Mouse (Mus musculus): ENCODE measurements around the gene Ppid.
"Not testable (repeated sequence)": the region's sequence is repeated elsewhere in the genome, so short reads cannot be mapped to it uniquely, and the experiment has no call there.

Ppid gene

GRCm38 (mm10) chr3:79572399-79572798, 18.7 kb upstream of the Ppid start:
- no peak for DNase-seq (ENCODE audit: extremely low spot score, low read depth, low spot score)

DNA sequence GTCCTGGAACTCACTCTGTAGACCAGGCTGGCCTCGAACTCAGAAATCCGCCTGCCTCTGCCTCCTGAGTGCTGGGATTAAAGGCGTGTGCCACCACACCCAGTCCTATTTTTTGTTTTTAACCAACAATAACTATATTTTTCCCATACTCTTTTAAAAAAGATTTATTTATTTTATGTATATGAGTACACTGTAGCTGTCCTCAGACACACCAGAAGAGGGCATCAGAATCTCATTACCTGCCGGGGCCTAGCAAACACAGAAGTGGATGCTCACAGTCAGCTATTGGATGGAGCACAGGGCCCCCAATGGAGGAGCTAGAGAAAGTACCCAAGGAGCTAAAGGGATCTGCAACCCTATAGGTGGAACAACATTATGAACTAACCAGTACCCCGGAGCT, 17.8 kb upstream of the Ppid start:
- not testable (repeated sequence) for DNase-seq (ENCODE audit: extremely low spot score, low read depth, low spot score)

DNA sequence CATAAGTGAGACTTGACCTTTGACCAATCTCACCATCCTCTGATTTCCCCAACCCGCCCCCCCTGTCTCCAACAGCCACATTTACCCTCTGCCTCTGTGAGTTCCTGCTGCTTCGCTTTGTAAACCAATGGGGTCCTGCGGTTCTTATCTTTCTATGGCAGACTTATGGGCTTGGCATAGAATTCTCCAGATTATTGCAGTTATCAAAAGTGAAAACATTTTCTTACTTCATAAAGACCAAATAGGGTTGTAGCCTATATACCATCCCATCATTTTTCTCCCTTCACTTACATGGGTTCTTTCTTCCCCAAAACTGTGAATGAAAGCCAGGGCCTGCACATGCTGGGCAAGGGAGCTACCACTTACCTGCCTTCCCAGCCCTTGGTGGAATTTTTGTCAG, 16.8 kb upstream of the Ppid start:
- no peak for DNase-seq (ENCODE audit: extremely low spot score, low read depth, low spot score)

DNA sequence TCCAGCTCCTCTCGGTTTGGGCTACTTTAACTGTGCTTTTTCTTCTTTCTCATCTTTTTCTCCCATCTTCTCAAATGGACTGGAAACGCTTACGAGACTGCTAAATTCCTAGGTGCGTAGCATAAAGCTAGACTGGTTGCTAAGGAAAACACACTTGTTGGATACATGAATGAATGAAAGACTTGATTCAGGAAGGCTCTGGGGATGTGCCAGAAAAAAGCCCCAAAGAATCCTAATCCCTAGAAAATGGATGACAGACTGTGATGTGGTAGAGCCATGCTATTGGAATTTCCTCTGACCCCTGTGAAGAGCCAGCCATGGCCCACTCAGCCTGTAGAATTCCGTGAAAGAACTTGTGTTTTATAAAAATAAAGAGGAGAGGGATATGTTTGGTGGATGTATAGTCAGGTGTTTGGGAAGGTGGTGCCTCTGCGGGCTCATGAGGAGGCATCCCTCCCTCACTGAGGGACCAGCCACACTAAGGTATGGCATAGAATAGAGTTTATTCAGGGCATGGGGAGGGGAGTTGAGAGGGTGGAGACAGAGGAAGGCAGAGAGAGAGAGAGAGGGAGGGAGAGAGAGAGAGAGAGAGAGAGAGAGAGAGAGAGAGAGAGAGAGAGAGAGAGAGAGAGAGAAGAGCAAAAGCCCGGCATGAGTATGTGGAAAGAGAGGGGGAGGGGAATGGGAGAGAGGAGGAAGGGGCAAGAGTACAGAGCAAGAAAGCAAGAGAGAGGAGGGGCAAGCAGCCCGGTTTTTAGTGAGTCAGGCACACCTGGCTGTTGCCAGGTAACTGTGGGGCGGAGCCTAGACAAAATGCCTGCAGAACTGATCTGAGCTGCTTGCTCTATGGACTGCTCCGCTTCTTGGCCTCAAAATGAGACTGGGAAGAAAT, 15.3 kb upstream of the Ppid start:
- DNase-seq (ENCODE audit: extremely low spot score, low read depth, low spot score): no peak

- no peak for DNase-seq (ENCODE audit: extremely low spot score, low read depth, low spot score)
Observed at GRCm38 (mm10) chr3:79576468-79576816, 14.7 kb upstream of the Ppid start.

DNA sequence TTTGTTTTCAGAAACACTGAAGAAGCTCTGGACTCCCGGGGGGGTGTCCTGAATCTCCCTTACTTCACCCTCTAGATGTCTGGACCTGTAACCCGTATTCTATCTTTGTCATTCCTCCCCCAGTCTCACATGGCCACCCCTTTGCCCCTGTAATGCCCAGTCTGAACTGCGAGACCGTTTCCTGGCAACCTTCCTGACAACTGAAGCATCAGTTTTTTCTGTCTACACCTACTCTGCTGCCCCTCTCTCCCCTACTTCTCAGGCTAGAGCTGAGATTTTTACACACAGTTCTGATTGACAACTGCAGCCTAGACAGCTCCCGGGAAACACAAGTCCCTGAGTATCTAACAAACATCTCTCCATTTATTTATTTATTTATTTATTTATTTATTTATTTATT, 14.3 kb upstream of the Ppid start:
- no peak for DNase-seq (ENCODE audit: extremely low spot score, low read depth, low spot score)

DNA sequence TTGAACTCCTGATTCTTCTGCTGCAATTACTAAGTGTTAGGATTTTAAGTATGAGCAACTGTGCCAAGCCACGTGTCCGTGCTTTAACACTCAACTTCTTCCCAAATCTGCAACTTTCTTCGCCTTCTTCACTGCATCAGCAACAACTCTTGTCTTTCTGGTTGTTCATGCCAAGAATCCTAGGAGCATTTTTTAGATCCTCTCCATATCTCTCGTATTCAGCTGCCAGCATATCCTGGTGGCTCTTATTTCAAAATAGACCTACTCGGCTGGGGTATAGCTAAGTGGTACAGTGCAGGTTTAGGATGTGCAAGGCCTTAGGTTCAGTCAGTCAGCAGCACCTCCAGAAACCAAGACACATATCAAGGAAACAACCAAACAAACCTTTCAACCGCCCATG, 13.5 kb upstream of the Ppid start:
- no peak for DNase-seq (ENCODE audit: extremely low spot score, low read depth, low spot score)

DNA sequence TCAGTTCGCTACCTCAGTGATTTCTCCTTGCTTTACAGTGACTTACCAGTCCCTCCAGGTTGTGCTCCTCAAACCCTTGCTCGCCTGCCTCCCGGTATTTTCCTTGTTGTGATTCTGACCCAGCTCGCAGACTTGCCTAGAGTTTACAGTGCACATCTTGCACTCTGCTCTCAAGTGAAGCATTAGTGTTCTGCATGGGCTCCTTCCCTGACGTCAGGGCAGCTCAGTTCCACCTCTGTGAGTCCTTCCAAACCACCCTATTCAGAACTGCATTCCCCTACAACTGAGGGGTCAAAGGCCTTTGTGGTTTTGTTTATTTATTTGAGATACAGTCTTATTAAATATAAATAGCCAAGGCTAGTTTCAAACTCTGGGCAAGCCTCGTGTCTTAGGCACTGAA, 13.0 kb upstream of the Ppid start:
- DNase-seq (ENCODE audit: extremely low spot score, low read depth, low spot score): no peak

DNA sequence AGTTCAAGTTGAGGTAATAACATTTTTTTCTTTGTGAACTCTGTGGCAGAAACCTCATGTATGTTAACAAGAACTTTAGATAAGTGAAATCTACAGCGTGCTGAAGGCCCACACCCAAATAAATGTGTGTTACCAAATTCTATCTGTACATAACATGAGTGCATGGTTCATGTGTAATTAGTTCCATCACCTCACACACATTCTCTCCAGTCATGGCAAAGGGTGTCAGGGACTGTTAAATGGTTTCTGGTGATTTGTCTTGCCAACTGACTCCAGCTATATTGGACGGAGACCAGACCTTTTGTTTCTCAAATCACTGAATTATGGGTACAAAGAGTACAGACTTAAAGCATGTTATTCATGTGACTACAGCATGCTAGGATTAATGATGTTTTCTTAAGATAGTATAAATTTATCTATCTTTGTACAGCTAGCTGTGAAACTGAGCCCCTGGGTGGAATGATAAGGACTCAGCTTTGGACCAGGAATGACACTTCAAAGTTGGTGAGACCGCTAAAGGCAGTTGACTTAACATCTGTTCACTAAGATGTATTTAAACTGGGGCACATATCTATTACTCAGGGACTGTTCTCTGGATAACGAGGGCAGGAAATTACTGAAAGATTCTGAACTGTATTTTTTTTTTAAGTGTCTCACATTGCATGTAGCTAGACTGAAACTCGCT, 11.1 kb upstream of the Ppid start:
- DNase-seq (ENCODE audit: extremely low spot score, low read depth, low spot score): no peak

DNA sequence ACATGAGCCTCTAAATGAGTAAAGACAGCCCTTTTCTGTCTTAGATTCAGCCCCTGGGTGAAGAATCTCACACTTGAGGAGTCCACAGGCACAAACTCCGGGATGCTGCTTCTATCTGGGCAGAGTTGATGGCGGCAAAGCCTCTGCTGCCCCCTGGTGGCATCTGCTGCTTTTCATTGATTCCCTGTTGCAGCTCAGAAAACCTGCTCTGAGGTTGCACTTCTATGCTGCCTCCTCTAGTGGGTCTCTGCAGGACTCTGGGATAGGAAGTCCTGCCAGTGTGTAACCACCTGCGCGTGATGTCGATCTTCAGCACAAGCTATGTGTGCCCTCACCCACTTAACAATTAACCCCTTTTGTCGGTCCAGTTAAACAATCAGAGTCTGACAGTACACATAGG, 4.3 kb upstream of the Ppid start:
- peak; percentile 77 for DNase-seq (ENCODE audit: extremely low spot score, low read depth, low spot score)

DNA sequence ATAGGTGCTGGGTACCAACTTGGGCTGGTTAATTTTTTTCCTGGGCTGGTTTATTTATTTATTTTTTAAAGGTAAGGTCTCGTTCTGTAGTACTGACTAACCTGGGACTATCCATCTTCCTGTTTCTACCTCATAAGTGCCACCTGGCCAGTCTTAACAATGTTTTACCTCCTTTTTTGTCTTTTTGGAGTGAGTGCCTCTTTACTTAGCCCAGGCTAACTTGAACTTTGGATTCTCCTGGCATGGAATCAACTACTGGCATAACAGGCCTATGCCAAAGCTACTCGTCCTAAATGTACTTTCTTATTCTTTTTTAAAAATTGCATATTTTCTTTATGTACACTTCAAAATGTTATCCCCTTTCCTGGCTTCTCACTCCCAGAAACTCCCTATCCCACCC, 1.5 kb upstream of the Ppid start:
- DNase-seq (ENCODE audit: extremely low spot score, low read depth, low spot score): no peak

DNA sequence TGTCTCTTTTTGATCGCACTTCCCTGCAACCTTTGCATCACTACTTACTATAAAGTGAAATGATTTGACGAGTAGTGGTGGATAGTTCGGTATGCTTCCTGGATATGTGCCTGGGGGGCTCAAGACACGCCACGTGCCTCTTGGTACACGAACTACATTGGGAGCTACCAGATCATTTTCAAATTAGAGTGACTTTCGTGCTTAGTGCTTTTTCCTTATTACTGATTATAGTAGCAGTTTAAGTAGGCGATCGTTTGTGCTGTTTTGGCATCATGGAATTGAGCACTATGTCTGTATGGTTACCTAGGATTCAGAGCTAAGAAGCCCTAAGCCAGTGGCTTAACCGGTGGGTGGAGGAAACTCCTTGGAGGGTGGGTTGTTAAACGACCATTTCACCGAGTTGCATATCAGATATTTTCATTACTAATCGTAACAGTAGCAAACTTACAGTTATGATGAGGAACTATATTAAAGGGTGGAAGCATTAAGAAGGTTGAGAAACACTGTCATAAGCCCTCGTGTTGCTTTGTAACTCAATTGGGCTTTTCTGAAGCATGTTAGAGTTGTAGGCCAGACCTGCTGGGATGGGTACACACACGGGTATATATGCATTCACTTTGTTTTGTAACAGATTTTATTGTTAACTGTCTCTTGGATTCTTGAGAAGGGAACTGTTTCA, 790 bp downstream of the Ppid start:
- no peak for DNase-seq (ENCODE audit: extremely low spot score, low read depth, low spot score)

DNA sequence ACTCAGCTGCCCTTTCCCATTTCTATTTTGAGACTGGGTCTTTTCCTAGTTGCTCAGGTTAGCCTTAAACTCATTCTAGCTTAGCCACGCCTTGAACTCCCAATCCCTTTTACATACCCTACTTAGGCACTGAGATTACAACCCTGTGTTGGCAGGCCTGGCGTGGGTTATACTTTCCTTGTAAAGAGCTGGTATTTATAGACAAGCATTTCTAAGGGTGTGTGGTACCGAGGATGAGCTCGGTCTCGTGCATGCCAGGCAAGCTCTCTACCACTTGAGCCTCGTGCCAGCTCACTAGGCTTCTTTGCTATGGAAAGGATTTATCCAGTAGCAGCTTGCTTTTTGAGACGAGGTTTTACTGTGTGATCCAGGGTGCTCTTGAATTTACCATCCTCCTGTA, 4.3 kb downstream of the Ppid start:
- DNase-seq (ENCODE audit: extremely low spot score, low read depth, low spot score): no peak

DNA sequence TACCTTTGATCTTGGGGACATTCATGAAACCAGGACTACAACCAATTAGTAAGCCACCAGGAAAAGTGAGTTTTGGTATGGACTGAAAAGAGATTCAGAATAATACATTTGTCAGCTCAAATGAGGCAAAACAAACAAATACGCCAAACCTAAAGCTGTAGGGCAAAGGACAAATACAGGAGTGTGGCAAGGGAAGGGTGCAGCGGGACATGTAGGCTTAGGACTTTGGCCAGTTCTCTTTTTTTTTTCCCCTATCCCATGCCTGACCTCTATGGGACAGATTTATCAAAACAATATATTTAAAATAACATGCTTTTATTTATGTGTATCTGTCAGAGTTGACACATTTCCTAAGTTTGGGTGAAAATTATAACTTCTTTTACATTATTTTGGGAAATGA, 18.7 kb downstream of the Ppid start:
- DNase-seq (ENCODE audit: extremely low spot score, low read depth, low spot score): no peak

DNA sequence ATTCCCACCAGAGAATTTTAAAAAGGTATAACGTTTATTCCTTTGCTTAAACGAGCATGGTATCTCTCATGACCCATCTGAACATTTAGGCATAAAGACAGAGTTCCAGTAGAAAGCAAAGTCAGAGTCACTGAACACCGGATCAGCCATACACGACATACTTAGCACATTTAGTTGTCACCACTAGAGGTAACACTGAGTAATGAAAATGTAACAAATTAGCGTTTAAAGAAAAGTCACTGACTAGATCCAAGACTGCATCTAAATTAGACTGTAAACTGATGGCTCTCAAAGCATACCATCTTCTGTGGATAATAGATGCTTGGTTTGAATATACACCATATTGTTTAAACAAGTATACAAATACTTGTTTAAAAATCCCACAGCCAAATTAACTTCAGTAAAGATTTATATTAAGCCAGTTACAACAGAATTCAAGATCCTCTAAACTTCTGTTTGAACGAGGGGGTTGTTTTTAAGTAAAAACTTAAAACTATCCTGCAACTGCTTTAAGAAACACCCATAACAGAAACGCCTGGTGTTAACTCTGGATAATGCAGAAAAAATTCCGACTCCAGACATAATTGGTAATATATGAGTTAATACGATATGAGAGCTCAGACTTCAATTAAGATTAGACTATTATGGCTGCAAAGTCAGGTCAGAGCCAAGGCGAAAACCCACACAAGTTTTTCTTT, 36.5 kb downstream of the Ppid start:
- DNase-seq (ENCODE audit: extremely low spot score, low read depth, low spot score): no peak

GRCm38 (mm10) chr3:79628182-79628560, 37.0 kb downstream of the Ppid start:
- no peak for DNase-seq (ENCODE audit: extremely low spot score, low read depth, low spot score)

DNA sequence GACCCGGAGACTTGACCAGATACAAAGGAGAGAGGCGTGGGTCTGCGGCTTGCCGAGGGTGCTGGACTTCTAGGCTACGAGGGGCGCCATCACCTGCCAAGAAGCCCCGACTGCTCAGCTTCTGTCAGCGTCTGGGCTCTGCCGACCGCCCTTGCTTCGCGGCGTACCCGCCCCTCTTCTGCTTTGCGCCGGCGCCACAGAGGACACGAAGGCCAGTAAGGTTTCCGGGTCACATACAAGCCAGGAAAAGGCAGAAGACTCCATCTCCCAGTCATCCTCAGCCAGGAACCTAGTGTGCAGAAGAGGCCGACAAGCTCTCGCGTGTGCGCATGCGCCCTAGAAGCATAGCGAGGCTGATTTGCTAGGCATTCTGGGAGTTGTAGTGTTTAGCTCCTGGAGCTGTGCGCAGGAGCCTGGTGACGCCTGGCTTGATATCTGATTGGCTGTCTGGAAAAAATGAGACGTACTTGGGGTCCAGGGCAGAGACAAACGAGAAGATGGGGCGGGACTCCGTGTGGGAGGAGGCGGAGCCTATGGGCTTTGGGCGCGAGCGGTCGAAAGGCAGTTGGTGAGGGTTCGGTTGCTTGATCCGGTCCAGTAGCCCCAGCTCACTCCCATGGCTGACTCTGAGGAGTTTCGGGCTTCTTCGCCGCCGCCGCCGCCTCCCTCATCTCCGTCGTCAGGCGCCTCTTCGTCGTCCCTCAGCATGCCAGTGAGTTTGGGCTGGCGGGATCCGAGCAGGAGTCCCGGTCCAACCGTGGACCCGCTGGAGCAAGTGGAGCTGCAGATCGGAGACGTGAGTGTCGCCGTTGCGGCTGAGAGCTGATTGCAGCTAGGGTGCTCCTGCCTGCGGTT, 37.6 kb downstream of the Ppid start, which contains the start of gene 4930579G24Rik:
Gene 4930579G24Rik, plus strand, starts transcription at position 519 of the 855 bp plus-strand sequence.
- peak; percentile 100 for DNase-seq (ENCODE audit: extremely low spot score, low read depth, low spot score)

DNA sequence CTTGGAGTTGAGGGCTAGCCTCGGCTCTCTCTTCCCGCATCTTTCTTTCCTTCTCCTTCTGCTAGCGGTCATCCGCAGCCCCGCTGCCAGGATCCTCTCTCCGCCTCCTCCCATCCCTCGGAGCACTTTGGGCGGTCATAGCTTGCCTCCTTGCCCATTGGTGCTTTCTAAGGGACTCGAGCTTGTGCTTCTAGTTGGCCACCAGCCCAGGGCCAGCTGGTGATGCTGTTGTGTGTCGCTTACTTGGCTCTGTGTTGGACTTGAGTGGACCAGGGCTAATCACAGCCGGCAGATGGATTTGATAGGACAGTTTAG, 38.2 kb downstream of the Ppid start, which contains the start of gene Etfdh:
Gene Etfdh, minus strand, starts transcription at position 85 of the 315 bp plus-strand sequence.
- DNase-seq (ENCODE audit: extremely low spot score, low read depth, low spot score): peak; percentile 24

- DNase-seq (ENCODE audit: extremely low spot score, low read depth, low spot score): no peak
Observed at GRCm38 (mm10) chr3:79652129-79652528, 61.0 kb downstream of the Ppid start.
